In genomic region chr17:46460673-46461072, GRCm38 (mm10) we compare ENCODE assay signal across 9 mouse cellular contexts. TPM values are rescaled to one million over a fixed set of nuclear protein-coding genes. Genes with fewer than 3 reads are reported as not detected.
DNase-seq lines count a peak whose midpoint lies in the region; ATAC-seq lines count a peak whose summit lies in the region.
"Had no signal": no experiment of that assay in that cellular context is flagged by ENCODE, and none has a peak within 500 bp of the region (broad histone marks: within the 10 kb centered on the region; RNA-seq: fewer than 3 reads in every experiment).

No protein-coding gene starts in this region.

- no peaks in the 10 kb centered on the region for H3K9me3 ChIP-seq in kidney, embryonic 14.5 days (ENCODE audit: control insufficient read depth, low read length)
- H3K9me3 ChIP-seq in embryonic facial prominence, embryonic 15.5 days (replicated peaks) = no peaks in the 10 kb centered on the region
- H3K9me3 ChIP-seq in limb, embryonic 10.5 days (replicated peaks) = no peaks in the 10 kb centered on the region
- no peaks in the 10 kb centered on the region for H3K9me3 ChIP-seq in neural tube, embryonic 15.5 days (replicated peaks)

- H3K27me3 ChIP-seq in kidney, embryonic 14.5 days (ENCODE audit: control insufficient read depth, insufficient read depth, low read length) = peaks cover 50% of the 10 kb centered on the region
- H3K27me3 ChIP-seq in embryonic facial prominence, embryonic 15.5 days = peaks cover 63% of the 10 kb centered on the region
- H3K27me3 ChIP-seq in limb, embryonic 10.5 days (ENCODE audit: low read depth, poor library complexity, severe bottlenecking) = peaks cover 97% of the 10 kb centered on the region
- H3K27me3 ChIP-seq in neural tube, embryonic 15.5 days (replicated peaks) = peaks cover 28% of the 10 kb centered on the region; the same call in 1 of the 2 replicates

- H3K4me3 ChIP-seq in kidney, embryonic 14.5 days (ENCODE audit: low read length) = peak overlapping the region; percentile 35
- peak overlapping the region; percentile 37 for H3K4me3 ChIP-seq in embryonic facial prominence, embryonic 15.5 days (replicated peaks)
- peak overlapping the region; percentile 50 for H3K4me3 ChIP-seq in limb, embryonic 10.5 days
- H3K4me3 ChIP-seq in neural tube, embryonic 15.5 days (replicated peaks) = peak overlapping the region; percentile 11; the same call in 1 of the 2 replicates

- DNase-seq in kidney, adult 11 months = no peak
- DNase-seq in limb, embryonic 10.5 days (ENCODE audit: low spot score) = no peak
- DNase-seq in layer of hippocampus, adult 9-10 months (ENCODE audit: low spot score) = no peak
- DNase-seq in embryo, embryonic 10.5 days (ENCODE audit: low spot score) = no peak
- DNase-seq: lung, postnatal 14 days had no signal

- H3K9ac ChIP-seq in kidney, embryonic 14.5 days (ENCODE audit: low read depth, low read length) = peak overlapping the region; percentile 50
- peak overlapping the region; percentile 31; the same call in 1 of the 2 replicates for H3K9ac ChIP-seq in embryonic facial prominence, embryonic 15.5 days
- H3K9ac ChIP-seq in neural tube, embryonic 15.5 days (replicated peaks) = 0 out of 2 replicates have a peak overlapping the region, but pooled peaks have one; percentile 32

- peak overlapping the region; percentile 62 for H3K4me2 ChIP-seq in kidney, embryonic 14.5 days (replicated peaks; ENCODE audit: low read depth, low read length)
- peak overlapping the region; percentile 70 for H3K4me2 ChIP-seq in embryonic facial prominence, embryonic 15.5 days (replicated peaks)
- H3K4me2 ChIP-seq in neural tube, embryonic 15.5 days = peak overlapping the region; percentile 42

- under 1% methylated on average over 32 of the region's 32 CpGs for WGBS in kidney, embryonic 14.5 days
- under 1% methylated on average over 32 of the region's 32 CpGs for WGBS in embryonic facial prominence, embryonic 15.5 days
- under 1% methylated on average over 31 of the region's 32 CpGs for WGBS in limb, embryonic 10.5 days
- 7% methylated on average over 32 of the region's 32 CpGs for WGBS in neural tube, embryonic 15.5 days

- 0 out of 2 replicates have a peak, but pooled peaks have one; percentile 9 for ATAC-seq in kidney, embryonic 14.5 days (ENCODE audit: low FRiP score, low TSS enrichment)
- no peak for ATAC-seq in embryonic facial prominence, embryonic 15.5 days (ENCODE audit: insufficient number of reproducible peaks, low FRiP score, low TSS enrichment, low read depth)
- no peak for ATAC-seq in neural tube, embryonic 15.5 days (ENCODE audit: low FRiP score)
- no peak for ATAC-seq in inflammation-experienced regulatory T-cells, adult 6 months

- peaks cover 6% of the 10 kb centered on the region; the same call in 1 of the 2 replicates for H3K4me1 ChIP-seq in kidney, embryonic 14.5 days (ENCODE audit: control insufficient read depth, insufficient read depth, low read length)
- H3K4me1 ChIP-seq in embryonic facial prominence, embryonic 15.5 days = peaks cover 16% of the 10 kb centered on the region
- H3K4me1 ChIP-seq in limb, embryonic 10.5 days = peaks cover 20% of the 10 kb centered on the region
- H3K4me1 ChIP-seq in neural tube, embryonic 15.5 days = peaks cover 19% of the 10 kb centered on the region

- H3K27ac ChIP-seq in kidney, embryonic 14.5 days (ENCODE audit: low read depth, low read length) = no peak overlapping the region
- no peak overlapping the region for H3K27ac ChIP-seq in embryonic facial prominence, embryonic 15.5 days (replicated peaks)
- H3K27ac ChIP-seq in limb, embryonic 10.5 days = peak overlapping the region; percentile 46; the same call in 1 of the 2 replicates
- H3K27ac ChIP-seq in neural tube, embryonic 15.5 days (replicated peaks) = no peak overlapping the region

- H3K36me3 ChIP-seq in kidney, embryonic 14.5 days (ENCODE audit: control insufficient read depth, insufficient read depth, low read length) = no peaks in the 10 kb centered on the region
- no peaks in the 10 kb centered on the region for H3K36me3 ChIP-seq in embryonic facial prominence, embryonic 15.5 days
- no peaks in the 10 kb centered on the region for H3K36me3 ChIP-seq in limb, embryonic 10.5 days
- H3K36me3 ChIP-seq in neural tube, embryonic 15.5 days = peaks cover 25% of the 10 kb centered on the region; the same call in 1 of the 2 replicates

RNA-seq across cellular contexts. Expression of gene Slc22a7, which starts 22.4 kb away (rescaled TPM):
- not detected in 2 replicates for polyA plus RNA-seq in kidney, embryonic 14.5 days (2014; fragmentation: Nextera tagmentation; extraction: Ambion mirVana)
- polyA plus RNA-seq in embryonic facial prominence, embryonic 15.5 days (2015; fragmentation: Nextera tagmentation; extraction: Ambion mirVana) = 0.15 TPM in 1 of 2 replicates, not detected in the other
- not detected in 2 replicates for polyA plus RNA-seq in limb, embryonic 10.5 days (2016; fragmentation: Nextera tagmentation; extraction: Ambion mirVana)
- 1.3 TPM in 1 of 2 replicates, not detected in the other for polyA plus RNA-seq in neural tube, embryonic 15.5 days (2015; fragmentation: Nextera tagmentation; extraction: Ambion mirVana)
- polyA plus RNA-seq in inflammation-experienced regulatory T-cells, adult 6 months (2017; shearing (Covaris generic)) = not detected

RNA-seq across cellular contexts. Expression of gene Ttbk1, which starts 26.8 kb away (rescaled TPM):
- polyA plus RNA-seq in kidney, embryonic 14.5 days (2014; fragmentation: Nextera tagmentation; extraction: Ambion mirVana) = 0.04 and 0.11 TPM in 2 replicates
- 0.15 and 0.18 TPM in 2 replicates for polyA plus RNA-seq in embryonic facial prominence, embryonic 15.5 days (2015; fragmentation: Nextera tagmentation; extraction: Ambion mirVana)
- polyA plus RNA-seq in limb, embryonic 10.5 days (2016; fragmentation: Nextera tagmentation; extraction: Ambion mirVana) = 0.09 and 0.34 TPM in 2 replicates
- polyA plus RNA-seq in neural tube, embryonic 15.5 days (2015; fragmentation: Nextera tagmentation; extraction: Ambion mirVana) = 5.5 and 7.8 TPM in 2 replicates
- 1 to 10 TPM in 1 of 3 experiments, under 1 TPM in 2; 0.57 to 1.2 (median 0.58) TPM for polyA plus RNA-seq in inflammation-experienced regulatory T-cells, adult 6 months (2017; shearing (Covaris generic))

RNA-seq across cellular contexts. Expression of gene Crip3, which starts 31.9 kb away (rescaled TPM):
- polyA plus RNA-seq in kidney, embryonic 14.5 days (2014; fragmentation: Nextera tagmentation; extraction: Ambion mirVana) = 0.38 and 0.60 TPM in 2 replicates
- polyA plus RNA-seq in embryonic facial prominence, embryonic 15.5 days (2015; fragmentation: Nextera tagmentation; extraction: Ambion mirVana) = 3.5 and 3.6 TPM in 2 replicates
- polyA plus RNA-seq in limb, embryonic 10.5 days (2016; fragmentation: Nextera tagmentation; extraction: Ambion mirVana) = 0.21 and 0.44 TPM in 2 replicates
- 2.7 and 43.4 TPM in 2 replicates for polyA plus RNA-seq in neural tube, embryonic 15.5 days (2015; fragmentation: Nextera tagmentation; extraction: Ambion mirVana)
- polyA plus RNA-seq in inflammation-experienced regulatory T-cells, adult 6 months (2017; shearing (Covaris generic)) = not detected

RNA-seq across cellular contexts. Expression of gene Dnph1, which starts 35.8 kb away (rescaled TPM):
- polyA plus RNA-seq in kidney, embryonic 14.5 days (2014; fragmentation: Nextera tagmentation; extraction: Ambion mirVana) = 67.9 and 71.2 TPM in 2 replicates
- polyA plus RNA-seq in embryonic facial prominence, embryonic 15.5 days (2015; fragmentation: Nextera tagmentation; extraction: Ambion mirVana) = 40.4 and 41.0 TPM in 2 replicates
- polyA plus RNA-seq in limb, embryonic 10.5 days (2016; fragmentation: Nextera tagmentation; extraction: Ambion mirVana) = 70.1 and 78.6 TPM in 2 replicates
- polyA plus RNA-seq in neural tube, embryonic 15.5 days (2015; fragmentation: Nextera tagmentation; extraction: Ambion mirVana) = 13.6 and 22.7 TPM in 2 replicates
- 10 to 100 TPM in 1 of 3 experiments, 1 to 10 TPM in 2; 4.6 to 17.6 (median 6.8) TPM for polyA plus RNA-seq in inflammation-experienced regulatory T-cells, adult 6 months (2017; shearing (Covaris generic))
